In genomic region chr2:163641681-163642080, GRCm38 (mm10) we compare ENCODE assay signal across 11 mouse cellular contexts. TPM values are rescaled to one million over a fixed set of nuclear protein-coding genes. Genes with fewer than 3 reads are reported as not detected.
DNase-seq lines count a peak whose midpoint lies in the region; ATAC-seq and TF ChIP-seq lines count a peak whose summit lies in the region.
"Had no signal": no experiment of that assay in that cellular context is flagged by ENCODE, and none has a peak within 500 bp of the region (broad histone marks: within the 10 kb centered on the region; RNA-seq: fewer than 3 reads in every experiment).

No protein-coding gene starts in this region.

- 48% methylated on average over 3 of the region's 3 CpGs for WGBS in kidney, adult 2 months
- 23% methylated on average over 3 of the region's 3 CpGs for WGBS in spleen, adult 2 months
- WGBS in intestine, embryonic 14.5 days, result 46% methylated on average over 3 of the region's 3 CpGs

- peaks cover 2% of the 10 kb centered on the region; the same call in 1 of the 2 replicates for H3K36me3 ChIP-seq in kidney, adult 2 months (ENCODE audit: control insufficient read depth, insufficient read depth, low read length)
- H3K36me3 ChIP-seq in spleen, adult 2 months (ENCODE audit: control insufficient read depth, insufficient read depth, low read length), result peaks cover 35% of the 10 kb centered on the region
- H3K36me3 ChIP-seq in intestine, embryonic 14.5 days (ENCODE audit: control insufficient read depth, insufficient read depth, low read length), result peaks cover 21% of the 10 kb centered on the region

- no peak for DNase-seq in kidney, adult 2 months
- no peak for DNase-seq in kidney, adult 18-20 months
- no peak for DNase-seq in spleen, adult 2 months (ENCODE audit: low read depth in 1 of 2, low spot score in 2 of 2)
- DNase-seq in spleen, postnatal 10 days (ENCODE audit: low spot score in 2 of 2), result no peak
- no peak for DNase-seq in intestine, embryonic 14.5 days (ENCODE audit: low spot score)
- DNase-seq in cerebellum, postnatal 14 days, result no peak
- no peak for DNase-seq in left cerebral cortex, postnatal 36 days (ENCODE audit: low spot score in 2 of 2)
- DNase-seq: cerebellum, postnatal 36 days; thymus, postnatal 4 days had no signal

- peak overlapping the region; percentile 78 for H3K27ac ChIP-seq in kidney, adult 2 months (ENCODE audit: insufficient read depth, low read depth, low read length)
- H3K27ac ChIP-seq in spleen, adult 2 months (ENCODE audit: insufficient read depth, low read length), result peak overlapping the region; percentile 91
- peak overlapping the region; percentile 57; the same call in 1 of the 2 replicates for H3K27ac ChIP-seq in intestine, embryonic 14.5 days (ENCODE audit: low read depth)
- H3K27ac ChIP-seq: forebrain, embryonic 13.5 days; neural tube, embryonic 12.5 days had no signal

- no peaks in the 10 kb centered on the region for H3K27me3 ChIP-seq in kidney, adult 2 months (replicated peaks; ENCODE audit: control insufficient read depth, insufficient read depth, low read length)
- H3K27me3 ChIP-seq in spleen, adult 2 months (ENCODE audit: control insufficient read depth, insufficient read depth, low read length), result no peaks in the 10 kb centered on the region
- H3K27me3 ChIP-seq in intestine, embryonic 14.5 days (replicated peaks; ENCODE audit: control insufficient read depth, insufficient read depth, low read length), result no peaks in the 10 kb centered on the region
- H3K27me3 ChIP-seq: forebrain, embryonic 13.5 days; neural tube, embryonic 12.5 days had no signal

- intact Hi-C loops in left cerebral cortex, postnatal 36 days (cut with DNase I), result no loop called here

- no peak for TF ChIP-seq POLR2A in kidney, adult 2 months (IDR thresholded peaks at IDR 0.05; ENCODE audit: low read depth, low read length)
- TF ChIP-seq POLR2A in spleen, adult 2 months (IDR thresholded peaks at IDR 0.05; ENCODE audit: low read depth, low read length), result no peak

- no peak for TF ChIP-seq CTCF in kidney, adult 2 months (conservative IDR thresholded peaks at IDR 0.05; ENCODE audit: insufficient read depth, insufficient read length, low read depth, low read length)
- no peak for TF ChIP-seq CTCF in spleen, adult 2 months (IDR thresholded peaks at IDR 0.05; ENCODE audit: extremely low read depth, insufficient read depth, insufficient read length, insufficient replicate concordance)

- H3K4me1 ChIP-seq in kidney, adult 2 months (ENCODE audit: control insufficient read depth, insufficient read depth, low read length), result peaks cover 26% of the 10 kb centered on the region
- H3K4me1 ChIP-seq in spleen, adult 2 months (ENCODE audit: control insufficient read depth, insufficient read depth, insufficient read length), result peaks cover 20% of the 10 kb centered on the region
- H3K4me1 ChIP-seq in intestine, embryonic 14.5 days (replicated peaks; ENCODE audit: control insufficient read depth, insufficient read depth, low read length), result peaks cover 44% of the 10 kb centered on the region

- no peak overlapping the region for H3K9ac ChIP-seq in intestine, embryonic 14.5 days (ENCODE audit: low read length)
- H3K9ac ChIP-seq: forebrain, embryonic 13.5 days; neural tube, embryonic 12.5 days had no signal

- H3K4me2 ChIP-seq in intestine, embryonic 14.5 days (ENCODE audit: low read length), result peak overlapping the region; percentile 70

- ATAC-seq in intestine, embryonic 14.5 days (replicated peaks; ENCODE audit: low FRiP score, low TSS enrichment, low read depth), result no peak
- ATAC-seq: forebrain, embryonic 13.5 days had no signal

- no peak overlapping the region for H3K4me3 ChIP-seq in kidney, adult 2 months (ENCODE audit: insufficient read depth, low read depth, low read length)
- peak overlapping the region; percentile 24; the same call in 1 of the 2 replicates for H3K4me3 ChIP-seq in spleen, adult 2 months (ENCODE audit: extremely low read depth, insufficient read depth, insufficient read length)
- no peak overlapping the region for H3K4me3 ChIP-seq in intestine, embryonic 14.5 days (ENCODE audit: low read depth, low read length)
- H3K4me3 ChIP-seq: forebrain, embryonic 13.5 days; neural tube, embryonic 12.5 days had no signal

- H3K9me3 ChIP-seq in intestine, embryonic 14.5 days (ENCODE audit: control insufficient read depth, low read length), result no peaks in the 10 kb centered on the region
- H3K9me3 ChIP-seq: forebrain, embryonic 13.5 days; neural tube, embryonic 12.5 days had no signal

RNA-seq across cellular contexts. Expression of gene Serinc3, which starts 3.2 kb away (rescaled TPM):
- 340 and 357 TPM in 2 replicates for polyA plus RNA-seq in kidney, adult 2 months (2012; rRNA removed)
- 400 and 443 TPM in 2 replicates for polyA plus RNA-seq in spleen, adult 2 months (2012; rRNA removed)
- 54.3 and 60.7 TPM in 2 replicates for polyA plus RNA-seq in intestine, embryonic 14.5 days (2014; fragmentation: Nextera tagmentation; extraction: Ambion mirVana)
- total RNA-seq in left cerebral cortex, postnatal 36 days (2021), result 100 to 1,000 TPM; 224 to 251 TPM

RNA-seq across cellular contexts. Expression of gene Pkig, which starts 16.5 kb away (rescaled TPM):
- 100 and 107 TPM in 2 replicates for polyA plus RNA-seq in kidney, adult 2 months (2012; rRNA removed)
- 138 and 179 TPM in 2 replicates for polyA plus RNA-seq in spleen, adult 2 months (2012; rRNA removed)
- polyA plus RNA-seq in intestine, embryonic 14.5 days (2014; fragmentation: Nextera tagmentation; extraction: Ambion mirVana), result 130 and 131 TPM in 2 replicates
- 100 to 1,000 TPM; 135 to 144 TPM for total RNA-seq in left cerebral cortex, postnatal 36 days (2021)

RNA-seq across cellular contexts. Expression of gene Ttpal, which starts 39.6 kb away (rescaled TPM):
- 11.3 and 12.0 TPM in 2 replicates for polyA plus RNA-seq in kidney, adult 2 months (2012; rRNA removed)
- polyA plus RNA-seq in spleen, adult 2 months (2012; rRNA removed), result 57.9 and 67.7 TPM in 2 replicates
- polyA plus RNA-seq in intestine, embryonic 14.5 days (2014; fragmentation: Nextera tagmentation; extraction: Ambion mirVana), result 40.6 and 40.8 TPM in 2 replicates
- total RNA-seq in left cerebral cortex, postnatal 36 days (2021), result 10 to 100 TPM; 63.0 to 70.7 TPM
